Mouse (Mus musculus): ENCODE results near the gene A630010A05Rik.
"Not testable (repeated sequence)": the region's sequence is repeated elsewhere in the genome, so short reads cannot be mapped to it uniquely, and the experiment has no call there.

Gene A630010A05Rik

GRCm38 (mm10) chr16:14562017-14562416 is at the start of gene A630010A05Rik:
A630010A05Rik (plus strand) TSS chr16:14562317.
- DNase-seq: no peak

GRCm38 (mm10) chr16:14535766-14536165 is 26.4 kb upstream of the A630010A05Rik start:
- no peak for DNase-seq

GRCm38 (mm10) chr16:14557191-14557590 is 4.9 kb upstream of the A630010A05Rik start:
- not testable (repeated sequence) for DNase-seq
